ENCODE assay signal across 16 mouse cellular contexts in the genomic region with DNA sequence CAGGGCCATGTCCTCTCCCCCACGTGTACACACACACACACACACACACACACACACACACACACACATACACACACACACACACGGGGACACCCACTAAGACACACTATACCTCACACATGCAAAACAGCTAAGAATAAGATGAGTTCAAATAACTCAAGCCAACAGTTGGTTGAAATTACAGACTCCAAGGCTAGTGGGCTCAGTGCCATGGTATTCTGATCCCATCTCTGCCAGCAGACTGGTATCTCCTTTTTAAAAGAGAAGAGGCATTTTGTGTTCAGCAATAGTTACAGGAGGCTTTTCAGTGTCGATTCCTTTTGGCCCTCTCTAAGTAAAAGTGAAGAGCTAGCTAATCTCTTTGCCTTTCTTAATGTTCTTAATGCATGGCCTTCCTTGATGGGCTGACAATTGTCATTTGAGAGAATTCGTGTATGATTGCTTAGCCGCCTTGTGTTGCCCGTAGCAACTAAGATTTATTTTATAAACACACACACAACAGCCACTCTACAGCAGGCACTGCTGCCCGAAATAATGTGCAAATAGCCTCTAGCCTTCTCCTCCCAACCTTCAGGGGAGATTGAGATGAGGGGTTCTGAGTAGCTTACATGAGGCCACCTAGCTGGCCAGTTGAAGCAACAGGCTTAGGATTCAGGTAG.
DNase-seq lines count a peak whose midpoint lies in the region; ATAC-seq and TF ChIP-seq lines count a peak whose summit lies in the region.
"Had no signal": no experiment of that assay in that cellular context is flagged by ENCODE, and none has a peak within 500 bp of the region (broad histone marks: within the 10 kb centered on the region; RNA-seq: fewer than 3 reads in every experiment).

No protein-coding gene starts in this region.

- no peaks in the 10 kb centered on the region for H3K27me3 ChIP-seq in forebrain, postnatal 0 days (ENCODE audit: insufficient read depth, low read length)
- no peaks in the 10 kb centered on the region for H3K27me3 ChIP-seq in forebrain, embryonic 13.5 days
- H3K27me3 ChIP-seq in lung, embryonic 15.5 days: no peaks in the 10 kb centered on the region
- H3K27me3 ChIP-seq in stomach, embryonic 14.5 days (ENCODE audit: control insufficient read depth, insufficient read depth, low read length): no peaks in the 10 kb centered on the region
- H3K27me3 ChIP-seq: embryonic facial prominence, embryonic 12.5 days; forebrain, embryonic 15.5 days; heart, embryonic 15.5 days; liver, embryonic 13.5 days had no signal

- no peaks in the 10 kb centered on the region for H3K36me3 ChIP-seq in forebrain, postnatal 0 days (ENCODE audit: insufficient read depth)
- no peaks in the 10 kb centered on the region for H3K36me3 ChIP-seq in forebrain, embryonic 13.5 days (ENCODE audit: poor library complexity, severe bottlenecking)
- H3K36me3 ChIP-seq in lung, embryonic 15.5 days: no peaks in the 10 kb centered on the region
- no peaks in the 10 kb centered on the region for H3K36me3 ChIP-seq in stomach, embryonic 14.5 days (ENCODE audit: control insufficient read depth, insufficient read depth, low read length)
- H3K36me3 ChIP-seq: embryonic facial prominence, embryonic 12.5 days; forebrain, embryonic 15.5 days; G1E; heart, embryonic 15.5 days; liver, embryonic 13.5 days had no signal

- no peak overlapping the region for H3K4me3 ChIP-seq in forebrain, postnatal 0 days (ENCODE audit: low read depth, low read length)
- H3K4me3 ChIP-seq in forebrain, embryonic 13.5 days: no peak overlapping the region
- H3K4me3 ChIP-seq in lung, embryonic 15.5 days: no peak overlapping the region
- no peak overlapping the region for H3K4me3 ChIP-seq in stomach, embryonic 14.5 days (ENCODE audit: low read depth, low read length)
- H3K4me3 ChIP-seq: embryonic facial prominence, embryonic 12.5 days; forebrain, embryonic 15.5 days; heart, embryonic 15.5 days; liver, embryonic 13.5 days had no signal

- ATAC-seq in forebrain, postnatal 0 days: peak; percentile 62
- ATAC-seq in forebrain, embryonic 13.5 days: no peak
- ATAC-seq in lung, embryonic 15.5 days (ENCODE audit: borderline replicate concordance, extremely low read depth, low FRiP score, low TSS enrichment): no peak
- no peak for ATAC-seq in stomach, embryonic 14.5 days (ENCODE audit: insufficient number of reproducible peaks, insufficient read depth, low FRiP score, low read depth)
- ATAC-seq: forebrain, embryonic 15.5 days had no signal

- no peaks in the 10 kb centered on the region for H3K9me3 ChIP-seq in forebrain, postnatal 0 days (ENCODE audit: low read length)
- no peaks in the 10 kb centered on the region for H3K9me3 ChIP-seq in forebrain, embryonic 13.5 days (replicated peaks)
- H3K9me3 ChIP-seq in lung, embryonic 15.5 days: no peaks in the 10 kb centered on the region
- no peaks in the 10 kb centered on the region for H3K9me3 ChIP-seq in stomach, embryonic 14.5 days (ENCODE audit: control insufficient read depth, low read depth, low read length)
- H3K9me3 ChIP-seq: embryonic facial prominence, embryonic 12.5 days; forebrain, embryonic 15.5 days; G1E; heart, embryonic 15.5 days; liver, embryonic 13.5 days had no signal

- no peak for TF ChIP-seq CTCF in forebrain, postnatal 0 days (IDR thresholded peaks at IDR 0.05; ENCODE audit: low read depth)

- 64% methylated on average over 7 of the region's 7 CpGs for WGBS in forebrain, postnatal 0 days
- WGBS in forebrain, embryonic 13.5 days: 83% methylated on average over 7 of the region's 7 CpGs
- 39% methylated on average over 7 of the region's 7 CpGs for WGBS in lung, embryonic 15.5 days
- WGBS in stomach, embryonic 14.5 days: 57% methylated on average over 7 of the region's 7 CpGs

- DNase-seq in forebrain, postnatal 0 days: peak; percentile 21
- DNase-seq in lung, postnatal 25 days (ENCODE audit: low spot score): no peak
- peak; percentile 72 for DNase-seq in adrenal gland, postnatal 14 days
- DNase-seq in B cell, adult 2 months: no peak
- no peak for DNase-seq in MN1 (ENCODE audit: low spot score)
- DNase-seq: cerebellum, postnatal 25 days; liver, embryonic 13.5 days; right cerebral cortex, adult 18-20 months had no signal

- H3K4me2 ChIP-seq in forebrain, postnatal 0 days (ENCODE audit: low read depth): no peak overlapping the region
- no peak overlapping the region for H3K4me2 ChIP-seq in forebrain, embryonic 13.5 days
- H3K4me2 ChIP-seq in lung, embryonic 15.5 days: no peak overlapping the region
- H3K4me2 ChIP-seq in stomach, embryonic 14.5 days (replicated peaks; ENCODE audit: low read depth, low read length): no peak overlapping the region
- H3K4me2 ChIP-seq: embryonic facial prominence, embryonic 12.5 days; forebrain, embryonic 15.5 days; heart, embryonic 15.5 days; hindbrain, embryonic 14.5 days; liver, embryonic 13.5 days had no signal

- 0 out of 2 replicates have a peak, but pooled peaks cover 4% of the 10 kb centered on the region for H3K4me1 ChIP-seq in forebrain, postnatal 0 days (ENCODE audit: insufficient read depth)
- H3K4me1 ChIP-seq in forebrain, embryonic 13.5 days: peaks cover 3% of the 10 kb centered on the region
- H3K4me1 ChIP-seq in lung, embryonic 15.5 days: peaks cover 30% of the 10 kb centered on the region
- H3K4me1 ChIP-seq in stomach, embryonic 14.5 days (ENCODE audit: control insufficient read depth, insufficient read depth, low read length): peaks cover 39% of the 10 kb centered on the region
- H3K4me1 ChIP-seq: liver, embryonic 13.5 days had no signal

- no peak overlapping the region for H3K27ac ChIP-seq in forebrain, postnatal 0 days (ENCODE audit: low read depth, low read length)
- H3K27ac ChIP-seq in forebrain, embryonic 13.5 days: no peak overlapping the region
- 0 out of 2 replicates have a peak overlapping the region, but pooled peaks have one; percentile 18 for H3K27ac ChIP-seq in lung, embryonic 15.5 days
- peak overlapping the region; percentile 74 for H3K27ac ChIP-seq in stomach, embryonic 14.5 days (ENCODE audit: low read length)
- H3K27ac ChIP-seq: embryonic facial prominence, embryonic 12.5 days; forebrain, embryonic 15.5 days; heart, embryonic 15.5 days; hindbrain, embryonic 14.5 days; liver, embryonic 13.5 days had no signal

- no peak overlapping the region for H3K9ac ChIP-seq in forebrain, postnatal 0 days
- no peak overlapping the region for H3K9ac ChIP-seq in forebrain, embryonic 13.5 days
- H3K9ac ChIP-seq in lung, embryonic 15.5 days: no peak overlapping the region
- H3K9ac ChIP-seq in stomach, embryonic 14.5 days (replicated peaks; ENCODE audit: low read depth, low read length): no peak overlapping the region
- H3K9ac ChIP-seq: embryonic facial prominence, embryonic 12.5 days; forebrain, embryonic 15.5 days; heart, embryonic 15.5 days; hindbrain, embryonic 14.5 days; liver, embryonic 13.5 days had no signal

Comparison
In these comparisons a context has a peak if more than half of its experiments do, and no peak if none do; other contexts are left out.
1. DNase-seq: peak in forebrain, postnatal 0 days (single experiment) and adrenal gland, postnatal 14 days (single experiment); none in lung, postnatal 25 days (single experiment), B cell, adult 2 months (0 of 2) and MN1 (single experiment).
2. H3K27ac ChIP-seq: peak in lung, embryonic 15.5 days (single experiment) and stomach, embryonic 14.5 days (single experiment); none in forebrain, postnatal 0 days (single experiment) and forebrain, embryonic 13.5 days (single experiment).